ENCODE assay signal across 25 mouse cellular contexts in the genomic region with DNA sequence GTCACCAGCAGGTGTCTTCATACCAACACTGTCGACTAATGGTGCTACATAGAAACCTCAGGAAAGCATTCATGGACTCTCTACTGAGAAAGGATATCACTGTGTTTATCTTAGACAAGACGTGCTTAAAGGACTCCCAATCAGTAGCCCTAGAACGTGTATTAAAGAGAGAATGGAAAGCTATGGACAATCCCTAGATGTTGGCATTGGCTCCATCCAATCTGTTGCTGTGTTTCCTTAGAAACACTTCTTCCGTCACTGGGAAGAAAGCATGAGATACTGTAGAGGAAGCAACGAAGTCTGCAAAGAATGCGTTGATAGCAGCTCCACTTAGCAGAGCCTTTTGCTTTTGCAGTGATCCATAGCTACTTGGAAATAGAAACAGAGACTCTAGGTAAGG. TPM values are rescaled to one million over a fixed set of nuclear protein-coding genes. Genes with fewer than 3 reads are reported as not detected.
A peak's percentile ranks its signal among the peaks of the same experiment; 100 is the strongest.
DNase-seq lines count a peak whose midpoint lies in the region; ATAC-seq and TF ChIP-seq lines count a peak whose summit lies in the region.
"Had no signal": no experiment of that assay in that cellular context is flagged by ENCODE, and none has a peak within 500 bp of the region (broad histone marks: within the 10 kb centered on the region; RNA-seq: fewer than 3 reads in every experiment).

No protein-coding gene starts in this region.

- intact Hi-C loops in heart, postnatal 36 days (cut with DNase I), result no loop called here
- intact Hi-C loops in heart, postnatal 14 days (cut with DNase I), result no loop called here

- no peak overlapping the region for H3K9ac ChIP-seq in heart, embryonic 12.5 days
- H3K9ac ChIP-seq in heart, embryonic 15.5 days, result no peak overlapping the region
- no peak overlapping the region for H3K9ac ChIP-seq in heart, postnatal 0 days (replicated peaks; ENCODE audit: low read depth, low read length)
- H3K9ac ChIP-seq: embryonic facial prominence, embryonic 12.5 days; forebrain, embryonic 13.5 days; forebrain, embryonic 15.5 days had no signal

- H3K4me2 ChIP-seq in heart, embryonic 12.5 days, result no peak overlapping the region
- no peak overlapping the region for H3K4me2 ChIP-seq in heart, embryonic 15.5 days
- H3K4me2 ChIP-seq in heart, postnatal 0 days (ENCODE audit: low read depth, low read length), result no peak overlapping the region
- H3K4me2 ChIP-seq: embryonic facial prominence, embryonic 12.5 days; forebrain, embryonic 13.5 days; forebrain, embryonic 15.5 days had no signal

- H3K4me3 ChIP-seq in heart, embryonic 12.5 days, result no peak overlapping the region
- no peak overlapping the region for H3K4me3 ChIP-seq in heart, embryonic 15.5 days
- no peak overlapping the region for H3K4me3 ChIP-seq in heart, postnatal 0 days (ENCODE audit: low read depth, low read length)
- H3K4me3 ChIP-seq: embryonic facial prominence, embryonic 10.5 days; embryonic facial prominence, embryonic 12.5 days; forebrain, embryonic 13.5 days; forebrain, embryonic 15.5 days had no signal

- H3K27me3 ChIP-seq in heart, embryonic 12.5 days (replicated peaks), result no peaks in the 10 kb centered on the region
- no peaks in the 10 kb centered on the region for H3K27me3 ChIP-seq in heart, embryonic 15.5 days
- H3K27me3 ChIP-seq in heart, postnatal 0 days (ENCODE audit: control insufficient read depth, insufficient read depth, low read length), result no peaks in the 10 kb centered on the region
- H3K27me3 ChIP-seq: CH12.LX; embryonic facial prominence, embryonic 12.5 days; forebrain, embryonic 13.5 days; forebrain, embryonic 15.5 days; Patski had no signal

- ATAC-seq in heart, embryonic 12.5 days (ENCODE audit: insufficient number of reproducible peaks, low FRiP score), result peak; percentile 55; the same call in 1 of the 2 replicates
- 0 out of 2 replicates have a peak, but pooled peaks have one; percentile 31 for ATAC-seq in heart, embryonic 15.5 days (replicated peaks; ENCODE audit: insufficient number of reproducible peaks, insufficient read depth, low FRiP score, low read depth)
- 0 out of 2 replicates have a peak, but pooled peaks have one; percentile 2 for ATAC-seq in heart, postnatal 0 days (ENCODE audit: insufficient read depth, low read depth)
- ATAC-seq: activated CD4-positive, CD25-positive, alpha-beta regulatory T cell, adult 4 months; CD4-positive, CD25-positive, alpha-beta regulatory T cell, adult 4 months; forebrain, embryonic 13.5 days; forebrain, embryonic 15.5 days; Patski had no signal

- no peak overlapping the region for H3K27ac ChIP-seq in heart, embryonic 12.5 days (ENCODE audit: poor library complexity, severe bottlenecking)
- H3K27ac ChIP-seq in heart, embryonic 15.5 days, result no peak overlapping the region
- H3K27ac ChIP-seq in heart, postnatal 0 days (ENCODE audit: low read depth), result no peak overlapping the region
- H3K27ac ChIP-seq: embryonic facial prominence, embryonic 10.5 days; embryonic facial prominence, embryonic 12.5 days; forebrain, embryonic 13.5 days; forebrain, embryonic 15.5 days had no signal

- H3K9me3 ChIP-seq in heart, embryonic 12.5 days (replicated peaks), result no peaks in the 10 kb centered on the region
- H3K9me3 ChIP-seq in heart, embryonic 15.5 days (replicated peaks), result no peaks in the 10 kb centered on the region
- no peaks in the 10 kb centered on the region for H3K9me3 ChIP-seq in heart, postnatal 0 days (replicated peaks; ENCODE audit: control insufficient read depth, low read length)
- H3K9me3 ChIP-seq: embryonic facial prominence, embryonic 10.5 days; embryonic facial prominence, embryonic 12.5 days; forebrain, embryonic 13.5 days; forebrain, embryonic 15.5 days; G1E had no signal

- no peaks in the 10 kb centered on the region for H3K36me3 ChIP-seq in heart, embryonic 12.5 days
- no peaks in the 10 kb centered on the region for H3K36me3 ChIP-seq in heart, embryonic 15.5 days
- no peaks in the 10 kb centered on the region for H3K36me3 ChIP-seq in heart, postnatal 0 days (replicated peaks; ENCODE audit: control insufficient read depth, insufficient read depth, low read length)
- H3K36me3 ChIP-seq: embryonic facial prominence, embryonic 10.5 days; embryonic facial prominence, embryonic 12.5 days; forebrain, embryonic 15.5 days; G1E had no signal

- TF ChIP-seq EP300 in heart, postnatal 0 days (IDR thresholded peaks at IDR 0.05; ENCODE audit: low read depth), result no peak

- WGBS in heart, embryonic 12.5 days, result 39% methylated on average over 6 of the region's 6 CpGs
- WGBS in heart, embryonic 15.5 days, result 54% methylated on average over 6 of the region's 6 CpGs
- WGBS in heart, postnatal 0 days, result 44% methylated on average over 6 of the region's 6 CpGs

- DNase-seq in heart, postnatal 36 days, result no peak
- no peak for DNase-seq in heart, postnatal 14 days
- peak; percentile 28 for DNase-seq in heart, postnatal 0 days (ENCODE audit: low spot score)
- DNase-seq in heart, adult 9 months (ENCODE audit: low spot score in 2 of 2), result no peak
- DNase-seq: adrenal gland, adult 8-10 months; adrenal gland, postnatal 14 days; adrenal gland, postnatal 36 days; B cell, adult 2 months; cerebellum, adult 11-12 months; cerebellum, adult 2 months; cerebellum, adult 9-10 months; cerebellum, postnatal 10 days; cerebellum, postnatal 25 days had no signal

- H3K4me1 ChIP-seq in heart, embryonic 12.5 days (replicated peaks), result 0 out of 2 replicates have a peak, but pooled peaks cover 3% of the 10 kb centered on the region
- no peaks in the 10 kb centered on the region for H3K4me1 ChIP-seq in heart, embryonic 15.5 days (replicated peaks)
- H3K4me1 ChIP-seq in heart, postnatal 0 days (ENCODE audit: control insufficient read depth, insufficient read depth), result no peaks in the 10 kb centered on the region
- H3K4me1 ChIP-seq: embryonic facial prominence, embryonic 10.5 days; embryonic facial prominence, embryonic 12.5 days; forebrain, embryonic 13.5 days; forebrain, embryonic 15.5 days had no signal

- no peak for TF ChIP-seq CTCF in heart, postnatal 0 days (IDR thresholded peaks at IDR 0.05; ENCODE audit: low read depth)

RNA-seq across cellular contexts. Expression of gene Col24a1, which starts 32.6 kb away (rescaled TPM):
- 0.46 and 0.80 TPM in 2 replicates for polyA plus RNA-seq in heart, embryonic 12.5 days (2016; fragmentation: Nextera tagmentation; extraction: Ambion mirVana)
- under 1 TPM; 0.08 to 0.14 TPM for total RNA-seq in heart, postnatal 36 days (2021)
- 1.5 and 1.6 TPM in 2 replicates for polyA plus RNA-seq in heart, embryonic 15.5 days (2015; fragmentation: Nextera tagmentation; extraction: Ambion mirVana)
- total RNA-seq in heart, postnatal 14 days (2021), result under 1 TPM; 0.32 to 0.41 TPM
- 0.57 and 1.2 TPM in 2 replicates for total RNA-seq in heart, postnatal 0 days (2014; rRNA removed; ENCODE audit: low replicate concordance)
- 0.75 and 1.1 TPM in 2 replicates for polyA plus RNA-seq in heart, postnatal 0 days (2015; fragmentation: Nextera tagmentation; extraction: Ambion mirVana)
- total RNA-seq: adrenal gland, adult 18-20 months; adrenal gland, adult 8-10 months; adrenal gland, postnatal 36 days; CH12.LX had no signal
- polyA plus RNA-seq: activated CD4-positive, CD25-positive, alpha-beta regulatory T cell, adult 4 months; CD4-positive, CD25-positive, alpha-beta regulatory T cell, adult 4 months; G1E had no signal

Comparison
In these comparisons a context has a peak if more than half of its experiments do, and no peak if none do; other contexts are left out.
1. ATAC-seq: peak in every context shown above with its lines; median percentile 55 in heart, embryonic 12.5 days; 31 in heart, embryonic 15.5 days; 2 in heart, postnatal 0 days.